Mouse (Mus musculus) telencephalon, adult 2 months (tissue): ENCODE measurements around the gene Psmb8.

ENCODE experiments used
- DNase-seq: peaks from one replicate; pipeline ENCODE4 v3.0.0-alpha.2; 2011; ENCODE audit warnings: low read depth, low spot score

Gene Psmb8

GRCm38 (mm10) chr17:34192852-34193251 is 4.7 kb upstream of the Psmb8 start:
- DNase-seq, result no peak

- DNase-seq, result no peak
Measured at GRCm38 (mm10) chr17:34193468-34193867, 4.1 kb upstream of the Psmb8 start.

- DNase-seq, result no peak
Measured at GRCm38 (mm10) chr17:34194723-34195122, 2.8 kb upstream of the Psmb8 start.

- DNase-seq, result no peak
Measured at GRCm38 (mm10) chr17:34196491-34196890, 1.0 kb upstream of the Psmb8 start.

- no peak for DNase-seq
Measured at GRCm38 (mm10) chr17:34197904-34198520, 491 bp downstream of the Psmb8 start.

GRCm38 (mm10) chr17:34198521-34198912 is 996 bp downstream of the Psmb8 start:
- no peak for DNase-seq

- no peak for DNase-seq
Measured at GRCm38 (mm10) chr17:34199050-34199619, 1.6 kb downstream of the Psmb8 start.

- DNase-seq, result no peak
Measured at GRCm38 (mm10) chr17:34200047-34200446, 2.5 kb downstream of the Psmb8 start.

GRCm38 (mm10) chr17:34200772-34201505 is 3.4 kb downstream of the Psmb8 start:
- no peak for DNase-seq

- no peak for DNase-seq
Measured at GRCm38 (mm10) chr17:34201506-34202055, 4.1 kb downstream of the Psmb8 start.

- no peak for DNase-seq
Measured at GRCm38 (mm10) chr17:34202760-34203442, 5.4 kb downstream of the Psmb8 start.

GRCm38 (mm10) chr17:34203444-34203843 is 5.9 kb downstream of the Psmb8 start, which contains the start of gene Tap2:
Gene Tap2 (plus strand): TSS chr17:34203527.
- no peak for DNase-seq

GRCm38 (mm10) chr17:34204303-34205010 is 6.9 kb downstream of the Psmb8 start:
- no peak for DNase-seq

GRCm38 (mm10) chr17:34205021-34205745 is 7.7 kb downstream of the Psmb8 start:
- DNase-seq, result no peak

- no peak for DNase-seq
Measured at GRCm38 (mm10) chr17:34205746-34206176, 8.2 kb downstream of the Psmb8 start.

- DNase-seq, result no peak
Measured at GRCm38 (mm10) chr17:34206731-34207130, 9.2 kb downstream of the Psmb8 start.

GRCm38 (mm10) chr17:34207456-34207855 is 9.9 kb downstream of the Psmb8 start:
- no peak for DNase-seq

- DNase-seq, result no peak
Measured at GRCm38 (mm10) chr17:34207866-34208265, 10.3 kb downstream of the Psmb8 start.

- DNase-seq, result no peak
Measured at GRCm38 (mm10) chr17:34208421-34208820, 10.9 kb downstream of the Psmb8 start.

- no peak for DNase-seq
Measured at GRCm38 (mm10) chr17:34209680-34210079, 12.2 kb downstream of the Psmb8 start.

GRCm38 (mm10) chr17:34210599-34210998 is 13.1 kb downstream of the Psmb8 start:
- DNase-seq, result no peak
